Mouse (Mus musculus) heart, postnatal 0 days (tissue): Measurements from ENCODE around the gene Cfap44.
"Not testable (repeated sequence)": the region's sequence is repeated elsewhere in the genome, so short reads cannot be mapped to it uniquely, and the experiment has no call there.

Experiments used
- CTCF ChIP-seq: IDR thresholded peaks from 2 replicates; pipeline ENCODE4 v1.5.1; 2016; ENCODE audit warnings: antibody characterized with exemption, control low read depth, low read depth
- EP300 ChIP-seq: IDR thresholded peaks from 2 replicates; pipeline ENCODE4 v1.6.1; 2016; ENCODE audit warnings: antibody characterized with exemption, low read depth

DNA sequence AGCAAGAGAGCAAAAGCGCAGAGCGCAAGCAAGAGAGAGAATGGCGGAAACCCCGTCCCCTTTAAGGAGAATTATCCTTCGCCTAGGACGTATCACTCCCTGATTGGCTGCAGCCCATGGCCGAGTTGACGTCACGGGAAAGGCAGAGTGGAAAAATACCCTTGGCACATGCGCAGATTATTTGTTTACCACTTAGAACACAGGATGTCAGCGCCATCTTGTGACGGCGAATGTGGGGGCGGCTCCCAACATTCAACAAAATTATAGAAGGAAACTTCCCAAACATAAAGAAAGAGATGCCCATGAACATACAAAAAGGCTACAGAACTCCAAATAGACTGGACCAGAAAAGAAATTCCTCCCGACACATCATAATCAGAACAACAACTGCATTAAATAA is 47.3 kb downstream of the Cfap44 start:
- TF ChIP-seq CTCF, EP300: not testable (repeated sequence)
